Mouse (Mus musculus) heart, postnatal 0 days (tissue): ENCODE measurements around the gene Mxi1. TPM values are rescaled to one million over a fixed set of nuclear protein-coding genes. Genes with fewer than 3 reads are reported as not detected.
A peak's percentile ranks its signal among the peaks of the same experiment; 100 is the strongest.

Source experiments
- ATAC-seq: fragments of 200-750 bp; cut with Nextera tagmentation; 2 replicates; pipeline ENCODE4 v1.8.0; 2017; ENCODE audit warnings: low read depth, moderate number of reproducible peaks, moderate library complexity; ENCODE audit not compliant: insufficient read depth
- DNase-seq: peaks from one replicate; pipeline ENCODE4 v3.0.0-alpha.2; 2016; ENCODE audit warnings: low spot score
- H3K27ac ChIP-seq: fragments of 300-500 bp; sonication (generic); 2 replicates; pipeline ENCODE4 v1.5.1; 2014; ENCODE audit warnings: low read depth, mild to moderate bottlenecking
- H3K27me3 ChIP-seq: fragments of 300-500 bp; sonication (generic); 2 replicates; pipeline ENCODE4 v1.6.1; 2014; ENCODE audit warnings: low read length, mixed read lengths; ENCODE audit not compliant: control insufficient read depth, insufficient read depth
- H3K36me3 ChIP-seq: fragments of 300-500 bp; sonication (generic); replicated peaks from 2 replicates; pipeline ENCODE4 v1.6.1; 2014; ENCODE audit warnings: low read length, mixed read lengths; ENCODE audit not compliant: control insufficient read depth, insufficient read depth
- H3K4me1 ChIP-seq: fragments of 300-500 bp; sonication (generic); 2 replicates; pipeline ENCODE4 v1.6.1; 2014; ENCODE audit warnings: antibody characterized with exemption; ENCODE audit not compliant: control insufficient read depth, insufficient read depth
- H3K4me2 ChIP-seq: fragments of 300-500 bp; sonication (generic); 2 replicates; pipeline ENCODE4 v1.6.1; 2014; ENCODE audit warnings: low read depth, mild to moderate bottlenecking, low read length, moderate library complexity
- H3K4me3 ChIP-seq: fragments of 300-500 bp; sonication (generic); 2 replicates; pipeline ENCODE4 v1.5.1; 2014; ENCODE audit warnings: low read depth, low read length
- H3K9ac ChIP-seq: fragments of 300-500 bp; sonication (generic); replicated peaks from 2 replicates; pipeline ENCODE4 v1.6.1; 2014; ENCODE audit warnings: low read depth, low read length, mixed read lengths
- H3K9me3 ChIP-seq: fragments of 300-500 bp; sonication (generic); replicated peaks from 2 replicates; pipeline ENCODE4 v1.6.1; 2016; ENCODE audit warnings: low read length; ENCODE audit not compliant: control insufficient read depth
- CTCF ChIP-seq: IDR thresholded peaks from 2 replicates; pipeline ENCODE4 v1.5.1; 2016; ENCODE audit warnings: antibody characterized with exemption, control low read depth, low read depth
- EP300 ChIP-seq: IDR thresholded peaks from 2 replicates; pipeline ENCODE4 v1.6.1; 2016; ENCODE audit warnings: antibody characterized with exemption, low read depth
- WGBS: fragments of 180-500 bp; shearing (Covaris S2); extraction: QIAGEN DNeasy Blood & Tissue Kit; methylation state at CpG from one replicate; pipeline ENCODE4 v1.1.7; 2014; 5-methylcytosine and 5-hydroxymethylcytosine counted together
- polyA plus RNA-seq: library from polyadenylated mRNA; unstranded; fragments of >200 nt; fragmentation: Nextera tagmentation; extraction: Ambion mirVana; gene quantifications from 2 replicates; pipeline ENCODE4 v1.2.1, GENCODE M21; 2015
- total RNA-seq: library from RNA; depleted of rRNA; stranded (reverse); fragments of >200 nt; gene quantifications from 2 replicates; pipeline ENCODE4 v1.2.3, GENCODE M21; 2014; ENCODE audit warnings: low replicate concordance; rRNA removed

Mxi1 gene
- total RNA-seq (32.1 and 44.3 TPM in 2 replicates), polyA plus RNA-seq (31.2 and 34.8 TPM in 2 replicates)

- H3K4me2 ChIP-seq: peak within 1 kb of the TSS; percentile 91
- no peaks in the 10 kb centered on the region for H3K27me3 ChIP-seq
- under 1% methylated on average over 38 of the region's 38 CpGs for WGBS
- DNase-seq: peak; percentile 86
- H3K36me3 ChIP-seq: no peaks in the 10 kb centered on the region
- ATAC-seq: peak; percentile 46
- H3K27ac ChIP-seq: peak within 1 kb of the TSS; percentile 98
- peak within 1 kb of the TSS; percentile 87 for H3K9ac ChIP-seq
- no peaks in the 10 kb centered on the region for H3K9me3 ChIP-seq
- peaks cover 9% of the 10 kb centered on the region for H3K4me1 ChIP-seq
- H3K4me3 ChIP-seq: peak within 1 kb of the TSS; percentile 95
- TF ChIP-seq EP300 (no peak), CTCF (peak; percentile 36)
Observed at GRCm38 (mm10) chr19:53310348-53310747, at the start of gene Mxi1. Gene Mxi1 (plus strand): TSS chr19:53310518.

GRCm38 (mm10) chr19:53260828-53261227 lies 49.5 kb upstream of the Mxi1 start:
- H3K9me3 ChIP-seq: no peaks in the 10 kb centered on the region
- no peaks in the 10 kb centered on the region for H3K36me3 ChIP-seq
- DNase-seq (no peak), ATAC-seq (no peak)
- H3K27ac ChIP-seq: no peak overlapping the region
- H3K27me3 ChIP-seq: no peaks in the 10 kb centered on the region
- TF ChIP-seq EP300 (no peak), CTCF (no peak)
- WGBS: 78% methylated on average over 4 of the region's 4 CpGs
- H3K4me2 ChIP-seq: no peak overlapping the region
- no peak overlapping the region for H3K9ac ChIP-seq
- H3K4me1 ChIP-seq: peaks cover 26% of the 10 kb centered on the region
- no peak overlapping the region for H3K4me3 ChIP-seq

DNA sequence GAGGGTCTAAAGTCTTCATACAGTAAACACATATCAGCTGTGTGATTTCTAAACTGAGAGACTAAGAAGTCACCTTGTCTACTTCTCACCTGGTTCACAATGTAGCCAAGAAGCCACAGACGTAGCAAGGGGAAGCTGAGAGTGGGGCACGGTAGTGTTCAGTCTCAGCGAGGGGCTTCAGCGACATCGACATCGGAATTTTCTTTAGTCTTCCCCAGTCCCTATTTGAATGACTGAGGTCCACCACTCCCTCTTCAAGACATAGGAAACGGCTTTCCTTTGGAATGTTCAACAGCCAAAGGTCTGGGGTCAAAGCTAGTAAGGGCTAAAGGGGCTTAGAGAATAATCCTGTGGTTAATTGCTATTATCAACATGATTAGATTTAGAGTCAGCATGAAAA lies 48.3 kb upstream of the Mxi1 start:
- no peaks in the 10 kb centered on the region for H3K9me3 ChIP-seq
- H3K4me1 ChIP-seq: peaks cover 21% of the 10 kb centered on the region
- H3K4me3 ChIP-seq: no peak overlapping the region
- H3K4me2 ChIP-seq: no peak overlapping the region
- no peak overlapping the region for H3K27ac ChIP-seq
- WGBS: 69% methylated on average over 7 of the region's 7 CpGs
- H3K9ac ChIP-seq: no peak overlapping the region
- no peaks in the 10 kb centered on the region for H3K36me3 ChIP-seq
- ATAC-seq (no peak), DNase-seq (no peak)
- no peaks in the 10 kb centered on the region for H3K27me3 ChIP-seq
- TF ChIP-seq EP300 (no peak), CTCF (no peak)

DNA sequence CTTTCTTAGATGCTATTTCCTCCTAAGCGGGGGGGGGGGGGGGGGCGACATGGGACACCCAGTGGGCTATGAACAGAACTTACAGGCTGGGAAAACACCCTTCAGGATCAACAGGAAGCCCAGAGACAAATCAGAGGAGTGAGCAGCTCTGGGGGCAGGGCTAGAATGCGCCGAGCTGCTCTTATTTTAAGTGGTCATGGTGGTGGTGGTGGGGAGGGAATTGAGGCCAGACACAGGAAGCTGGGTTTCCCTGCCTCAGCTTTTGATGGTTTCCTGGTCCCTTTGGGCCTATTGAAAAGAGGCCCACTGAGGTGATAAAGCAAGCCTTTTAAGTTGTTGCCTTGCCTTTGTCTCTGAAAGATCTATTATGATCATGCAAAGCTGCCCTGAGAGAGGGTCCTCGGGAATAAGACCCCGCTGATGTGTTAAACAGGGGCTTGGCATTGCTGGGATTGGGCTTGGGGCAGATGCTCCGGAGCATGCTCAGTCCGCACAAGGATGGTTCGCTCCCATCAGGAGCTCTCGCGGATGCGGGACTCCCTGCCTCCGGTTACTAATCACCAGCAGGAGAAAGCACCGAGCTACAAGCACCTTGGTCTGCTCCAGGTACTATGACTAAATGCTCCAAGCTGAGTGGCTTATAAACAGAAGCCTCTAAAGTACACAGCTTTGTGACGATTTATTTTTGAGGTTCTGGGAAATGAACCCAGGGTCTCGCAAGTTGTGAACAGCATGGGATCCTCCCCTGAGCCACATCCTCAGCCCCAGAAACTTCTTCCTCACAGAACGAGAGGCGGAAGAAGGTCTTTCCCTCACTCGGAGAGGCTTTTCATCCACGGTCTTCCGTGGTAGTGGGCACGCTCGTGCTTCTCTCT lies 46.2 kb upstream of the Mxi1 start:
- Histone ChIP-seq H3K36me3 (no peaks in the 10 kb centered on the region), H3K9me3 (no peaks in the 10 kb centered on the region), H3K4me1 (peaks cover 8% of the 10 kb centered on the region; the same call in 1 of the 2 replicates), H3K27ac (no peak overlapping the region), H3K4me2 (no peak overlapping the region), H3K27me3 (no peaks in the 10 kb centered on the region), H3K9ac (no peak overlapping the region), H3K4me3 (no peak overlapping the region)
- TF ChIP-seq EP300 (no peak), CTCF (no peak)
- DNase-seq (no peak), ATAC-seq (no peak)
- 33% methylated on average over 22 of the region's 23 CpGs for WGBS

- DNase-seq: no peak
- Histone ChIP-seq H3K9ac (no peak overlapping the region), H3K36me3 (no peaks in the 10 kb centered on the region), H3K4me1 (peaks cover 3% of the 10 kb centered on the region; the same call in 1 of the 2 replicates), H3K4me2 (no peak overlapping the region), H3K27me3 (no peaks in the 10 kb centered on the region), H3K27ac (no peak overlapping the region), H3K4me3 (no peak overlapping the region), H3K9me3 (no peaks in the 10 kb centered on the region)
- WGBS: 59% methylated on average over 12 of the region's 12 CpGs
- TF ChIP-seq EP300 (no peak), CTCF (no peak)
- ATAC-seq: no peak; the same call in 1 of the 2 replicates
Observed at GRCm38 (mm10) chr19:53264821-53265727, 45.2 kb upstream of the Mxi1 start.
